ENCODE assay signal across 8 mouse cellular contexts in genomic region chr5:23782051-23782810, GRCm38 (mm10). TPM values are rescaled to one million over a fixed set of nuclear protein-coding genes. Genes with fewer than 3 reads are reported as not detected.
DNase-seq lines count a peak whose midpoint lies in the region; ATAC-seq and TF ChIP-seq lines count a peak whose summit lies in the region.

No protein-coding gene starts in this region.

- H3K9me3 ChIP-seq in embryonic facial prominence, embryonic 13.5 days, result no peaks in the 10 kb centered on the region
- no peaks in the 10 kb centered on the region for H3K9me3 ChIP-seq in limb, embryonic 10.5 days (replicated peaks)

- no peak for TF ChIP-seq POLR2A in liver, adult 2 months (IDR thresholded peaks at IDR 0.05; ENCODE audit: extremely low read depth, insufficient read depth, low read length)
- TF ChIP-seq POLR2A in small intestine, adult 2 months (IDR thresholded peaks at IDR 0.05; ENCODE audit: low read depth, low read length), result no peak

- peak overlapping the region; percentile 29; the same call in 1 of the 2 replicates for H3K9ac ChIP-seq in liver, adult 2 months (ENCODE audit: low read depth, low read length)
- peak overlapping the region; percentile 88 for H3K9ac ChIP-seq in embryonic facial prominence, embryonic 13.5 days

- H3K4me1 ChIP-seq in liver, adult 2 months (ENCODE audit: control insufficient read depth, insufficient read depth, low read length), result peaks cover 1% of the 10 kb centered on the region; the same call in 1 of the 2 replicates
- peaks cover 19% of the 10 kb centered on the region for H3K4me1 ChIP-seq in embryonic facial prominence, embryonic 13.5 days
- peaks cover 28% of the 10 kb centered on the region for H3K4me1 ChIP-seq in limb, embryonic 10.5 days
- no peaks in the 10 kb centered on the region for H3K4me1 ChIP-seq in small intestine, adult 2 months (ENCODE audit: control insufficient read depth, insufficient read depth, insufficient read length, low read length)

- 0 out of 2 replicates have a peak, but pooled peaks cover 1% of the 10 kb centered on the region for H3K36me3 ChIP-seq in liver, adult 2 months (ENCODE audit: control insufficient read depth, insufficient read depth, low read length)
- H3K36me3 ChIP-seq in embryonic facial prominence, embryonic 13.5 days, result peaks cover 4% of the 10 kb centered on the region; the same call in 1 of the 2 replicates
- peaks cover 10% of the 10 kb centered on the region for H3K36me3 ChIP-seq in limb, embryonic 10.5 days
- no peaks in the 10 kb centered on the region; the same call in 1 of the 2 replicates for H3K36me3 ChIP-seq in small intestine, adult 2 months (ENCODE audit: control insufficient read depth, insufficient read depth, low read length)

- 57% methylated on average over 8 of the region's 8 CpGs for WGBS in liver, adult 2 months
- WGBS in embryonic facial prominence, embryonic 13.5 days, result 47% methylated on average over 8 of the region's 8 CpGs
- 55% methylated on average over 8 of the region's 8 CpGs for WGBS in limb, embryonic 10.5 days
- 25% methylated on average over 8 of the region's 8 CpGs for WGBS in small intestine, adult 2 months

- H3K4me3 ChIP-seq in liver, adult 2 months (ENCODE audit: insufficient read depth, low read depth, low read length), result no peak overlapping the region
- H3K4me3 ChIP-seq in embryonic facial prominence, embryonic 13.5 days, result peak overlapping the region; percentile 86
- H3K4me3 ChIP-seq in limb, embryonic 10.5 days, result peak overlapping the region; percentile 84
- H3K4me3 ChIP-seq in small intestine, adult 2 months (ENCODE audit: low read depth, low read length), result peak overlapping the region; percentile 19

- H3K4me2 ChIP-seq in embryonic facial prominence, embryonic 13.5 days, result peak overlapping the region; percentile 77

- no peak for ATAC-seq in embryonic facial prominence, embryonic 13.5 days (ENCODE audit: insufficient number of reproducible peaks, insufficient read depth, low FRiP score, low TSS enrichment, low read depth)

- no peak for TF ChIP-seq CTCF in liver, adult 2 months (IDR thresholded peaks at IDR 0.05; ENCODE audit: low read depth, low read length)
- no peak for TF ChIP-seq CTCF in small intestine, adult 2 months (IDR thresholded peaks at IDR 0.05; ENCODE audit: extremely low read depth, insufficient read length, insufficient replicate concordance, low read depth, low read length)

- intact Hi-C loops in left cerebral cortex, postnatal 10 days (cut with DNase I), result no loop called here
- intact Hi-C loops in left cerebral cortex, postnatal 14 days (cut with DNase I), result no loop called here

- H3K27me3 ChIP-seq in liver, adult 2 months (ENCODE audit: control insufficient read depth, insufficient read depth, low read length), result no peaks in the 10 kb centered on the region
- no peaks in the 10 kb centered on the region for H3K27me3 ChIP-seq in embryonic facial prominence, embryonic 13.5 days
- H3K27me3 ChIP-seq in limb, embryonic 10.5 days (ENCODE audit: low read depth, poor library complexity, severe bottlenecking), result no peaks in the 10 kb centered on the region
- H3K27me3 ChIP-seq in small intestine, adult 2 months (ENCODE audit: control insufficient read depth, insufficient read depth, low read length), result no peaks in the 10 kb centered on the region

- no peak for DNase-seq in liver, adult 2 months (ENCODE audit: extremely low read depth, low read depth, low spot score)
- no peak for DNase-seq in liver
- no peak for DNase-seq in limb, embryonic 10.5 days (ENCODE audit: low spot score)
- DNase-seq in left cerebral cortex, postnatal 10 days (ENCODE audit: extremely low spot score in 1 of 2, low spot score in 2 of 2), result no peak
- DNase-seq in lung, postnatal 4 days, result no peak
- no peak for DNase-seq in left cerebral cortex, postnatal 14 days (ENCODE audit: low spot score in 2 of 2)

- H3K27ac ChIP-seq in liver, adult 2 months (replicated peaks; ENCODE audit: insufficient read depth, low read depth, low read length), result no peak overlapping the region
- H3K27ac ChIP-seq in embryonic facial prominence, embryonic 13.5 days, result no peak overlapping the region
- H3K27ac ChIP-seq in limb, embryonic 10.5 days, result no peak overlapping the region
- no peak overlapping the region for H3K27ac ChIP-seq in small intestine, adult 2 months (ENCODE audit: insufficient read depth, low read depth, low read length)

- H3K79me2 ChIP-seq in liver, adult 2 months (ENCODE audit: control insufficient read depth, insufficient read depth, low read length), result peaks cover 11% of the 10 kb centered on the region; the same call in 1 of the 2 replicates

RNA-seq across cellular contexts. Expression of gene Pus7, which starts 1.3 kb away (rescaled TPM):
- 6.0 and 7.0 TPM in 2 replicates for total RNA-seq in liver, adult 2 months (2014; rRNA removed)
- polyA plus RNA-seq in liver, adult 2 months (2012; rRNA removed), result 1.7 and 2.6 TPM in 2 replicates
- 34.9 and 35.2 TPM in 2 replicates for polyA plus RNA-seq in embryonic facial prominence, embryonic 13.5 days (2015; fragmentation: Nextera tagmentation; extraction: Ambion mirVana)
- polyA plus RNA-seq in limb, embryonic 10.5 days (2016; fragmentation: Nextera tagmentation; extraction: Ambion mirVana), result 41.0 and 49.3 TPM in 2 replicates
- 1.1 TPM in 2 replicates for polyA plus RNA-seq in small intestine, adult 2 months (2012; rRNA removed)
- 10 to 100 TPM; 19.2 to 24.6 TPM for total RNA-seq in left cerebral cortex, postnatal 10 days (2021)
- total RNA-seq in left cerebral cortex, postnatal 14 days (2021), result 10 to 100 TPM; 17.4 to 17.5 TPM

RNA-seq across cellular contexts. Expression of gene Rint1, which starts 5.3 kb away (rescaled TPM):
- 13.6 and 16.7 TPM in 2 replicates for total RNA-seq in liver, adult 2 months (2014; rRNA removed)
- 5.3 and 13.6 TPM in 2 replicates for polyA plus RNA-seq in liver, adult 2 months (2012; rRNA removed)
- polyA plus RNA-seq in embryonic facial prominence, embryonic 13.5 days (2015; fragmentation: Nextera tagmentation; extraction: Ambion mirVana), result 48.3 and 48.4 TPM in 2 replicates
- 33.9 and 41.7 TPM in 2 replicates for polyA plus RNA-seq in limb, embryonic 10.5 days (2016; fragmentation: Nextera tagmentation; extraction: Ambion mirVana)
- 3.9 and 5.4 TPM in 2 replicates for polyA plus RNA-seq in small intestine, adult 2 months (2012; rRNA removed)
- total RNA-seq in left cerebral cortex, postnatal 10 days (2021), result 10 to 100 TPM; 22.1 to 22.6 TPM
- 10 to 100 TPM; 22.9 to 23.5 TPM for total RNA-seq in left cerebral cortex, postnatal 14 days (2021)
